Mouse (Mus musculus) intestine, postnatal 0 days (tissue): ENCODE data around the gene Mpdz. TPM values are rescaled to one million over a fixed set of nuclear protein-coding genes. Genes with fewer than 3 reads are reported as not detected.

Source experiments
- ATAC-seq: fragments of 200-750 bp; cut with Nextera tagmentation; 2 replicates; pipeline ENCODE4 v1.8.0; 2017; ENCODE audit warnings: mild to moderate bottlenecking, moderate TSS enrichment, moderate library complexity
- H3K27ac ChIP-seq: fragments of 300-500 bp; sonication (generic); 2 replicates; pipeline ENCODE4 v1.5.1; 2014; ENCODE audit warnings: mild to moderate bottlenecking, low read depth, low read length, moderate library complexity
- H3K27me3 ChIP-seq: fragments of 300-500 bp; sonication (generic); replicated peaks from 2 replicates; pipeline ENCODE4 v1.6.1; 2014; ENCODE audit warnings: low read length, mixed read lengths; ENCODE audit not compliant: control insufficient read depth, insufficient read depth
- H3K36me3 ChIP-seq: fragments of 300-500 bp; sonication (generic); 2 replicates; pipeline ENCODE4 v1.6.1; 2014; ENCODE audit warnings: mild to moderate bottlenecking, moderate library complexity; ENCODE audit not compliant: control insufficient read depth, insufficient read depth
- H3K4me1 ChIP-seq: fragments of 300-500 bp; sonication (generic); replicated peaks from 2 replicates; pipeline ENCODE4 v1.6.1; 2014; ENCODE audit warnings: antibody characterized with exemption, low read length, mixed read lengths; ENCODE audit not compliant: control insufficient read depth, insufficient read depth
- H3K4me2 ChIP-seq: fragments of 300-500 bp; sonication (generic); replicated peaks from 2 replicates; pipeline ENCODE4 v1.6.1; 2014; ENCODE audit warnings: low read depth, mild to moderate bottlenecking, moderate library complexity
- H3K4me3 ChIP-seq: fragments of 300-500 bp; sonication (generic); 2 replicates; pipeline ENCODE4 v1.5.1; 2014; ENCODE audit warnings: low read depth, low read length
- H3K9ac ChIP-seq: fragments of 300-500 bp; sonication (generic); 2 replicates; pipeline ENCODE4 v1.6.1; 2014; ENCODE audit warnings: mild to moderate bottlenecking, low read depth, low read length
- H3K9me3 ChIP-seq: fragments of 300-500 bp; sonication (generic); 2 replicates; pipeline ENCODE4 v1.6.1; 2016; ENCODE audit warnings: mixed run types; ENCODE audit not compliant: control insufficient read depth
- CTCF ChIP-seq: sonication (generic); IDR thresholded peaks from 2 replicates; pipeline ENCODE4 v1.5.1; 2016; ENCODE audit warnings: low read depth, mild to moderate bottlenecking, control low read depth, antibody characterized with exemption, moderate library complexity
- WGBS: fragments of 180-500 bp; shearing (Covaris S2); extraction: QIAGEN DNeasy Blood & Tissue Kit; methylation state at CpG from one replicate; pipeline ENCODE4 v1.1.7; 2014; 5-methylcytosine and 5-hydroxymethylcytosine counted together
- polyA plus RNA-seq: library from polyadenylated mRNA; unstranded; fragments of >200 nt; fragmentation: Nextera tagmentation; extraction: Ambion mirVana; gene quantifications from 2 replicates; pipeline ENCODE4 v1.2.1, GENCODE M21; 2015

Mpdz gene
- polyA plus RNA-seq = 4.3 and 4.5 TPM in 2 replicates

GRCm38 (mm10) chr4:81442078-81442981 lies at the start of gene Mpdz:
Gene Mpdz, minus strand, starts transcription at chr4:81442815.
- Histone ChIP-seq H3K4me1 (no peaks in the 10 kb centered on the region), H3K9ac (peak within 1 kb of the TSS; percentile 90), H3K9me3 (no peaks in the 10 kb centered on the region), H3K27me3 (no peaks in the 10 kb centered on the region; the same call in 1 of the 2 replicates), H3K4me2 (peak within 1 kb of the TSS; percentile 97), H3K36me3 (no peaks in the 10 kb centered on the region), H3K4me3 (peak within 1 kb of the TSS; percentile 78), H3K27ac (peak within 1 kb of the TSS; percentile 78)
- TF ChIP-seq CTCF = no peak
- under 1% methylated on average over 91 of the region's 97 CpGs for WGBS
- peak; percentile 87 for ATAC-seq

GRCm38 (mm10) chr4:81490556-81490955 lies 47.9 kb upstream of the Mpdz start:
- no peak for ATAC-seq
- Histone ChIP-seq H3K27ac (no peak overlapping the region), H3K36me3 (no peaks in the 10 kb centered on the region), H3K4me3 (no peak overlapping the region), H3K4me1 (no peaks in the 10 kb centered on the region), H3K4me2 (no peak overlapping the region), H3K27me3 (no peaks in the 10 kb centered on the region), H3K9me3 (no peaks in the 10 kb centered on the region), H3K9ac (no peak overlapping the region)
- 82% methylated on average over 2 of the region's 2 CpGs for WGBS
- no peak for TF ChIP-seq CTCF

- ATAC-seq = no peak
- Histone ChIP-seq H3K4me1 (no peaks in the 10 kb centered on the region), H3K27me3 (no peaks in the 10 kb centered on the region), H3K9me3 (no peaks in the 10 kb centered on the region), H3K4me2 (no peak overlapping the region), H3K36me3 (no peaks in the 10 kb centered on the region), H3K27ac (no peak overlapping the region), H3K9ac (no peak overlapping the region), H3K4me3 (no peak overlapping the region)
- WGBS = 69% methylated on average over 7 of the region's 7 CpGs
- no peak for TF ChIP-seq CTCF
These were observed 42.0 kb upstream of the Mpdz start for GRCm38 (mm10) chr4:81484603-81485002.

GRCm38 (mm10) chr4:81483887-81484602 lies 41.4 kb upstream of the Mpdz start:
- no peak overlapping the region for H3K4me2 ChIP-seq
- no peak for ATAC-seq
- 72% methylated on average over 18 of the region's 18 CpGs for WGBS
- no peak overlapping the region for H3K9ac ChIP-seq
- no peaks in the 10 kb centered on the region for H3K9me3 ChIP-seq
- no peaks in the 10 kb centered on the region for H3K27me3 ChIP-seq
- no peaks in the 10 kb centered on the region for H3K4me1 ChIP-seq
- H3K27ac ChIP-seq = no peak overlapping the region
- H3K4me3 ChIP-seq = no peak overlapping the region
- no peak for TF ChIP-seq CTCF
- no peaks in the 10 kb centered on the region for H3K36me3 ChIP-seq

- Histone ChIP-seq H3K4me1 (no peaks in the 10 kb centered on the region), H3K9ac (no peak overlapping the region), H3K4me2 (no peak overlapping the region), H3K4me3 (no peak overlapping the region), H3K27ac (no peak overlapping the region), H3K27me3 (no peaks in the 10 kb centered on the region), H3K36me3 (no peaks in the 10 kb centered on the region), H3K9me3 (no peaks in the 10 kb centered on the region)
- 25% methylated on average over 6 of the region's 6 CpGs for WGBS
- no peak for TF ChIP-seq CTCF
- no peak for ATAC-seq
These were observed 40.5 kb upstream of the Mpdz start for GRCm38 (mm10) chr4:81483159-81483558.

GRCm38 (mm10) chr4:81466821-81467220 lies 24.2 kb upstream of the Mpdz start:
- TF ChIP-seq CTCF = no peak
- H3K4me1 ChIP-seq = no peaks in the 10 kb centered on the region
- 74% methylated on average over 4 of the region's 4 CpGs for WGBS
- H3K9me3 ChIP-seq = no peaks in the 10 kb centered on the region
- no peak overlapping the region for H3K27ac ChIP-seq
- H3K4me2 ChIP-seq = no peak overlapping the region
- H3K9ac ChIP-seq = no peak overlapping the region
- H3K36me3 ChIP-seq = no peaks in the 10 kb centered on the region
- H3K4me3 ChIP-seq = no peak overlapping the region
- no peaks in the 10 kb centered on the region for H3K27me3 ChIP-seq
- no peak for ATAC-seq
